Mouse (Mus musculus) v-Abl transformed pro-B cells (cell line): Measurements from ENCODE around the gene 2410004B18Rik.

Experiments used
- in situ Hi-C, 2 experiments: fragments of 400-800 bp; cut with MboI; formaldehyde crosslinking; loops; one replicate each; pipeline ENCODE4 v1.15.1; 2025; ENCODE audit not compliant: unreplicated experiment in 2 of 2

The 2410004B18Rik gene

DNA sequence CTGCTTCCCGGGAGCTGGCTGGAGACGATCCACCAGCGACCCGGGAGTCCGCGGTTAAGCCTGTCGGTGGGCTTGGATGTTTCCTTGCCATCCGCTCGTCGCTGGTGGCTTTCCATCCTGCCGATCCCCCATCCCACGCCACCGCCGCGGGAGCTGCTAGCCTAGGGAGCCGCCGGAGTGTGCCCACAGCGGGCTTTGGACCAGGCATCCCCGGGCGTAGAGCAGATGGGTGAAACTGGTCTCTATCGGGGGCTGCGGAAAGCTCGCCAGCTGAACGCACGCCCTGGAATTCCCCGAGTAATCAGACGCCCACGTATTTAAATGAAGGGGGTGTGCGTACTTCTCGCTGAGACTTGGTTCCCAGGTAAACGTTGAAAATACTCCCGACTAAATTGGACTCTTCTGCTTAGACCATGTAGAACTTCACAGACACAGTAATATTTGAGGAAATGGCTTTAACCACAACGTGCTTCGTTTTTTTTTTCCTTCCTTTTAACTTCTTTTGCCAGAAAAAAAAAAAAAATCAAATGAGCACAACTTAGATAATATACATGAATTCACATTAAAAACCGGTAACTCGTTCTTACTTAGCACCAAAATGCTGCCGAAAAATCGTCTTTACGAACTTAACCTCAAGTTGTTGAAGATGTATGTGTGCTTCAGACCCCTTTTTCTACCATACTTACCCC, 13.0 kb upstream of the 2410004B18Rik start:
- in situ Hi-C loops = loop anchor here (5.0 to 25.0 kb wide), 11 partner anchors 350 to 1487 kb away; partner anchors contain the start of genes Prkacb (in 2 of the 2), Rpf1 (in 2 of the 2), Sh3glb1 (in 1 of the 2) and Ssx2ip (in 1 of the 2)

DNA sequence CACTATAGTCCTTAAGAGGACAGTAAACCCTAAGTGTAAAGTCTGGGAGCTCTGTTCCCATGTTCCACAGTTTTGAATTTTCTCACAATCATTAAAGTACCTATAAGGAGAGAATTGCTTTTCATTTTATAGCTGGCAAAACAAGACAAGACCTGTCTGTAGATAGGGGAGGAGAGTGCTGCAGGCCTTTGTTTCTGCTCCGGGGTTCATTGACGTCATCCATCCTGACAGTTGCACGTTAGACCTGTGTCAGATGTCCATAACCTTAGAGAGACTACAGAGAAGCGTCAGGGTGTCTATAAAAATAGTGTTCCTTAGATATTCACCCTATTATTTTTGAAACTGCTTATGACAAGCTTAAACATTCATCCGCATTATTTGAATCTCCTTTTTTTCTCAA, 12.3 kb upstream of the 2410004B18Rik start:
- in situ Hi-C loops = loop anchor here (10.0 to 25.0 kb wide), 5 partner anchors 349 to 889 kb away; partner anchors contain the start of genes Prkacb (in 2 of the 2), Rpf1 (in 1 of the 2) and Ssx2ip (in 1 of the 2)

DNA sequence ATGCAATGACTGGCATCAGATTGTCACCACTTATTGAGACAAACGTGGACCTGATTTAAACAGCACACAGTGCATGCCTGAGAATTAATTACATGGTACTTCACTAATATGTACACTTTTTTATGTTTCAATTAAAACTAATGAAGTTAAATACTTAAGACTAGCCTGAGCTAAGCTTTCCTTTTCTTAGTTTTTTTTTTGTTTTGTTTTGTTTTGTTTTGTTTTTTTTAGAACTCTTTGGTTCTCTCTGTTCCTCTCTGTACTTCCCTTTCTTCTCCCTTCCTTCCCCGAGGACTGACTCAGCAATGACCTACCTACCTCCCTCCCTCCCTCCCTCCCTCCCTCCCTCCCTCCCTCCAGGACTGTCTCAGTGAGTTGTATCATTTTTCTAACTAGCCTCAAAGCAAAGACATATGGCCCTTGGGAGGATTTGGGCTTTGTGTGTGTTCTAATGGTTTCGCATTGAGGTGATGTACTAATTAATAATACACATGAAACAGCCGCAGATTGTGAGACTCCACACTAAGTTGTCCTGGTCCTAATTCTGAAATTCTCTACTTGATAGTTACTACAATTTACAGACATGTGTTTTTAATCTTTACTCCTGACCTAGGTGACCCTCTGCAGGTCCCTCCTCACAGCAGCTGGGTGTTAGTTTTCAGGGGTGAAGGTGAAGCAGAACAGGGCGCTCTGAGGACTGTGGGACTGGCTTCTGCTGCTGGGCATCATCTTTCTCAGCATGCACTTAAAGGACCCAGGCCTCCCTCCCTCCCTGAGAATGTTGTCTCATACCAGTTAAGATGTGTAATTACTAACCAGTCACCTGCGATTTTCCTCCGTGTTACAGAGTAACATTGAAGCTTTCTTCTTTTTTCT, 8.1 kb upstream of the 2410004B18Rik start:
- in situ Hi-C loops = loop anchor here (10.0 to 25.0 kb wide), 6 partner anchors 345 to 1215 kb away; partner anchors contain the start of genes Prkacb (in 2 of the 2), Rpf1 (in 1 of the 2) and Ssx2ip (in 1 of the 2)

DNA sequence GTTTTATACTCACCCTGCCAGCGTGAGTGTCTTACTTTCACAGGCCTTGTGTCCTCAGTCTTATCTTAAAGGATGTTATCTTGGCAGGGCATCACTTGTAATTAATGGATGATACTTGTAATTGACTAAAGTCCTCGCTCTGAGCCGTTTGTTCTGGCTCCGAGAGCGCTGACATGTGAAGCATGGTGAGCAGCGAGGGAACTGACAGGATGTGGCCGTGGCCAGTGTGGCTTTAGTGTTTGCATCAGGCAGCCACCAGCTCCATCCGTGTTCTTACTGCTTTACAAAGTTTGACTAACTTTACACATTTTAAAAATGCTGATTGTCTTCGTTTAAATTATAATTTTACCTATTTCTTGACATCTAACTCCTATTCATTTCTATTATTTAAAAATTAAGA, 4.0 kb upstream of the 2410004B18Rik start:
- in situ Hi-C loops = loop anchor here (10.0 to 25.0 kb wide), 3 partner anchors 478 to 1219 kb away; partner anchors contain the start of genes Rpf1 (in 1 of the 2) and Ssx2ip (in 1 of the 2)

DNA sequence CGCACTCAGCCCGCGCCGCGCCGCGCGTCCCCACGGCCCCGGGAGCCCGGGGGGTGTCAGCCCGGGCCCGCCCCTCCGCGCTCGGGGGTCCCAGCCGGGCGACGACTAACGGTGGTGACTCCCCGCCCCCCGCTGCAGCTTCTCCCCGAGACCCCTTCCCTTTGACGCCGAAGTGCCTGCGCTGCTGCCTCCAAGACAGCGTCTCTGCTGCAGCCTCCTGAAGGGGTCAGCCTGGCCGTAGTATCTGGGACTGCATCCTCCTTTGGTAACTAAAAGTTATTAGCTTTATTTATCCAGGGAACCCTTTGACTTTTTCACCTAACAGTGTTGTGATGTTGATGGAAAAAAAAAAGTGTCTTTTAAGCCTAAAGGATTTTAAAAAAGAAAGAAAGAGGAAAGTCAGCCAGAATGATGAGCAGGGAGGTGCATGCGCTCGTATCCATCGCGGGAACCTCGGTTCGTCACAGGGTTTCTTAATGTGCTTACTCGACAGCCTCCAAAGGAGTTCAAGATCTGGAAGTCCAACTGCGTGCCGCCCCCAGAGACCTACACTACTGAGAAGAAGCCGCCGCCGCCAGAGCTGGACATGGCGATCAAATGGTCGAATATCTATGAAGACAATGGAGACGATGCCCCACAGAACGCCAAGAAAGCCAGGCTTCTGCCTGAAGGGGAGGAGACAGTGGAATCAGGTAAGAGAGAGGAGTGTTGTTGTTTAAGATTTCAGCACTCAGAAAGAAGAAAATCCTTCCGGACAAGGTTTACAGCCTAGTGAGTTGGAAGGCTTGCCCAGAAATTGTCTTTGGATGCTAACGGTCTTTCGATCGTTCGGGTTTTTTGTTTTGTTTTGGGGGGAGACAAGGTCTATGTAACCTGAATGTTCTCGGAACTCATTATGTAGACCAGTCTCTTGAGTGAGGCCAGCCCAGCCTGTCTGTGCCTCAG, 863 bp downstream of the 2410004B18Rik start:
- in situ Hi-C loops = loop anchor here (5.0 to 25.0 kb wide), 4 partner anchors 239 to 1224 kb away; partner anchors contain the start of genes Rpf1 (in 1 of the 2) and Ssx2ip (in 1 of the 2)

DNA sequence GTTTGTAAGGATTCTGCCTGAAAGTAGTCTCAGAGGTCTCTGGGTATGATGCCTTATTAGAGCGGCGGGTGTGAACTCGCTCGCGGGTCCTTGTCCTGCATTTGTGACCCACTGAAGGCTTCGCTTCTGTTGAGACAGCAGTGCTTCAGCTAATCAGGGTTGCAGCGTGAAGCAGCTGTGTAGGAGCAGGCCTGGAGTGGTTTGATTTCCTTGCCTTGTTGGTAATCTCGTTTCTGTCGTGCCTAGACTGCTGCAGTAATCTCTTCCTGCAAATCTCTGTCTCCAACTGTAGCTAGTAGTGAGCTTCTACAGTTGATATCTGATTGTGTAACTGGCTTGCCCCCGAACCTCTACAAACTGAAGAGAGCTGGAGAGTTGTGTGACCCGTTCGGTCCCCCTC, 1.6 kb downstream of the 2410004B18Rik start:
- in situ Hi-C loops = loop anchor here (5.0 to 25.0 kb wide), 4 partner anchors 238 to 1225 kb away; partner anchors contain the start of genes Rpf1 (in 1 of the 2) and Ssx2ip (in 1 of the 2)

DNA sequence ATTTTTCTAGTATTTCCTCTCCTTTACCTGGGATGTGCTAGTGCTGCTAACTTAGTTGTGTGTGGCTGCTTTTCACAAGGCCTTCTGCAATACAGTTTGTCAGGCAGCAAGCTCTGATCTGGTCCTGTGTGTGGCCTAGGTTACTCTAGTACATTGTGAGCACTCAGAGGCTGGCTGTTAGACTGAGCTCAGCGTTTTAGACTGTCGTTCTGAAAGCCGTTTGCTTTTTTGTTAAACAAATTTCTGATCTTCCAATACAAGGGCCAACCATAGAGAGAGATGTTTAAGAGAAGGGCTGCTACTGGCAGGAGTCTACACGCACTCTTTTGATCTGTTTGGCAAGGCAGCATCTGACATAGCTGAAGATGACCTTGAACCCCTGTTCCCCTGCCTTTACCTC, 2.2 kb downstream of the 2410004B18Rik start:
- in situ Hi-C loops = loop anchor here (5.0 to 25.0 kb wide), 6 partner anchors 117 to 1225 kb away; partner anchors contain the start of genes Rpf1 (in 1 of the 2) and Ssx2ip (in 1 of the 2)

DNA sequence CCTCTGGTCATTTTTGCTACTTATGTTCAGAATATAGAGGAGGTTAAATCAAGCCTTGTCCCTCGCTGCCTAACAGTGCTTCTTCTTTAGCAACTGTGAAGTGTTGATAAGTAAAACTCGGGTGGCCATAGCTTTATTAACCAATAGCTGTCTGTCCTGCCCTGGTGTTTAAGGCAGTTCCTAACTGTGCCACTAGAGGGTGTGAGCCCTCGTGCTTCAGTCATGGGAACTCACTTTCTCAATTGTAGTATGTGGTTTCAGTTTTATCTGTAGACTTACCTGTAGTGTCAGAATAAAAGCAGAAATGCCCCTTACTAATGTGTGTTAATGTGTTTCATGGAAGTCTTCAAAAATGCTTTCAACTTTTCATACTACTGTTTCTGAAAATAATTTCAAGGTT, 4.2 kb downstream of the 2410004B18Rik start:
- in situ Hi-C loops = loop anchor here (5.0 to 25.0 kb wide), 4 partner anchors 115 to 570 kb away; partner anchors contain the start of genes Rpf1 (in 1 of the 2) and Ssx2ip (in 1 of the 2)

DNA sequence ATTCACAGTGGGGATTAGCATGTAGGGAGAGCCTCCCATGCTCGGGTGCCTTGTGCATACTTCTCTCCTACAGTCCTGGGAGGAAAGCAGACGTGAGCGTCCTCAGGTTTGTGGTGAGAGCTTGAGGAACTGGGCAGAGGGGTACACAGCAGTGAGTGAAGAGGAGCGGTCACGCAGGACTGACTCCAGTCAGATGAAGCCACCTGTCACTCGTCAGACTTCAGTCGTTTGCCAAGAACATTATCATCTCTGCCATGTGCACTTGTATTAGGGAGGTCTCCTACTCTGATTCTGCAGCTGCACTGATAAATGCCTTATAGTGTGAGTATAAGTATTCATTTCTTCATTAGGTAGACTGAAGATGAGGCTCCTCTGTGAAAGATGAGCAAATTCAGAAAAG, 6.5 kb downstream of the 2410004B18Rik start:
- in situ Hi-C loops = loop anchor here (5.0 to 25.0 kb wide), 4 partner anchors 113 to 568 kb away; partner anchors contain the start of genes Rpf1 (in 1 of the 2) and Ssx2ip (in 1 of the 2)

DNA sequence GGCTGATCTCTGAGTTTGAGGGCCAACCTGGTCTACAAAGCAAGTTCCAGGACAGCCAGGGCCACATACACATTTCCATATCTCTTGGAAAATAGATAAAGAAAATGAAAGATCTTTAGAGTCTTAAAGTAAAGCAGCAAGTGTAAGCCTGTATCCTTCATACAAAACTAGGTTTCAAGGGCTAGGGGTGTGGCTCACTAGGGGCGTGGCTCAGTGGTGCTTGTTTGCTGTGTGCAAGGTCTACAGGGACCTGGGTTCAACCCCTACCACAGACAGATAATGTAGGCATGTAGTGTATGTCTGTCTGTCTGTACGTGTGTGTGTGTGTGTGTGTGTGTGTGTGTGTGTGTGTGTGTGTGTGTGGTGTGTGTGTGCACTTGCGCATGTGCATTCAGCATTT, 8.1 kb downstream of the 2410004B18Rik start:
- in situ Hi-C loops = loop anchor here (5.0 to 25.0 kb wide), 6 partner anchors 41 to 566 kb away; partner anchors contain the start of genes Rpf1 (in 1 of the 2), Ssx2ip (in 1 of the 2) and Syde2 (in 1 of the 2)

DNA sequence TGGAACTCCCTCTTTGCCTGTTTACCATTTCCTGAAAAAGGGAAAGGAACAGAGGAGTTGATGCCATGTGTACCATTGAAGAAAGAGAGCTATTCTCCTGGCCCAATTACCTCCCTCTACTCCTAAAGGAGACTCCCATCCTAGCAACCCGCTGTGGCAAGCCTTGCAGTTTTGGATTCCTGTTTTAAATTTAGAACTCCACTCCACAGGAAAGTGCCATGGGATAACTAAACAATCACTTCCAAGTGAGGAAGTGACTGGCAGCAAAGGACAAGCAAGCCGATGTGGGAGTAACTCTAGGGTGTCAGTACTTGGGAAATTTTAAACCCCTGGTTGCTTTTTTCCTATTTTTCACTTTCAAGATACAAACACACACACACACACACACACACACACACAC, 8.8 kb downstream of the 2410004B18Rik start:
- in situ Hi-C loops = loop anchor here (5.0 to 25.0 kb wide), 6 partner anchors 41 to 566 kb away; partner anchors contain the start of genes Rpf1 (in 1 of the 2), Ssx2ip (in 1 of the 2) and Syde2 (in 1 of the 2)

DNA sequence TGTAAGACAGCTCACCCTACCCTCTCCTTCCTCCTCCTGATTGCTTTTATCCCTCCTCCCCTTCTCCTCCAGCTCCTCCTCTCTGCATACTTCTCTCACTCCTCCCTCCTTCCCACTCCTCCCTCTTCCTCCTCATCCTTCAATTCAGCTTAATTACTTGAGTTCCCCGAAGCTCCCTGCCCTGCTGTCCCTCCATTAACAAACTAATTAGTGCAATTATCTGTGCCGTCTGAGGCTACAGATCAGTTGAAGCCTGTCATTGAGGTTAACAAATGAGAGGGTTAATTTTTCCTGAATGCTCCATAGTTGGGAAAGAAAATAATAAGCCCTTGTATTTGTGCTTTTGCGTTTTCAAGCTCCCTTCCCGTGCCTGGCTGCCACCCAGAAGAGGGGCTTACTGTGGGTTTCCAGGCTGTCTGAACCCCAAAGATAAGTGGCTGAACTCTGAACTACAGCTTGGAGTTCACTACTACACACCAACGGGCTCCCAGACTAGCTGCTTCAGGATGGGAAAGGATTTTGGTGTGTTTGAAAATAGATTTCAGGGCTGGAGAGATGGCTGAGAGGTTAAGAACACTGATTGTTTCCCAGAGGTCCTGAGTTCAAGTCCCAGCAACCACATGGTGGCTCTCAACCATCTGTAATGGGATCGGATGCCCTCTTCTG, 9.9 kb downstream of the 2410004B18Rik start:
- in situ Hi-C loops = loop anchor here (5.0 to 25.0 kb wide), 6 partner anchors 40 to 565 kb away; partner anchors contain the start of genes Rpf1 (in 1 of the 2), Ssx2ip (in 1 of the 2) and Syde2 (in 1 of the 2)

DNA sequence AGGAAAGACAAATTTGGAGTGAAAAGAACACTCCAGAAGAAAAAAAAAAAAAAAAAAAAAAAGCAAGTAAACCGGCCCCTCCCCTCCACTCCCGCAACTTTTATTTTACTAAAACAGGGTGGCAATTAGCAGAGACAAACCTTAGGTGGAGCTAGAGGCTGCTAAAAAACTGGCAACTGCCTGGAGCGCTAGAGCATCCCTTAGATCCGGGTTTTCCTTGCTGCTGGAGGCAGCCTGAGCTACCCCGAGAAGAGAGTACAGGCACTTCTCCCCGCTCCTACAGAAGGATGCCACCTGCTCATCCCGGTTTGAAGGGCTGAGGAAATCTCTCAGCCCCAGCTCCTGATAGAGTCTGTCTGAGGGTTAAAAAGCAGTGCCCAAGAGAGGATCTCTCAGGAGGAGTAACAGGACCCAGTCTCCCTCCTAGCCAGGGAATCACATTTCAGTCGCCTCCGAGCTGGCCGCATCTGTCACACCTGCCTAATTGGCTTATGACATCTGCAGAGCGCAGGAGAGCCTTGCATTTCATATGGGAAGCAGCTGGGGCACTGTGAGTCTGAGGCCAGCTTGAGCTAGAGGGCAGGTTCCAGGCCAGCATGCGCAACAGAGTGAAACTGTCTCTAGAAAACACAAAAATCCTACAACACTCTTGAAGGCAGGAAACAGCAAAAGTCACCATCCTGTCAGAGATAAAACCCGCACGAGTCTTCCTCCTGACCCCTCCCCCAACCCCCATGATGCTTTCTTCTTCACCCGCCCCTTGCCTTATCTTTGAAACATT, 12.4 kb downstream of the 2410004B18Rik start:
- in situ Hi-C loops = no loop called here

DNA sequence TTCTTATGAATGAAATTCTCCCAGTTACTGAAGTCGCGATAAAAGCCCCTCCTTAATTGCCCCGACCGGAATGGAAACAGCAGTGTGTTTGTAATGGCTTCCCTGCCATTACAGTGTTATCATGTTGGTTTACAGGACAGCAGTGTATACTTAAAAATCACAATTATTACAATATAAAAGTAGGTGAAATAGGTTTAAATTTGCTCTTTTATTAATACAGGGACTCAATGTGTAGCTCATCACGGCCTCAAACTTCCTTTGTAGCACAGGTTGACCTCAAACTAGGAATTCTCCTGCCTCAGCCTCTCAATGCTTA, 13.0 kb downstream of the 2410004B18Rik start:
- in situ Hi-C loops = no loop called here

DNA sequence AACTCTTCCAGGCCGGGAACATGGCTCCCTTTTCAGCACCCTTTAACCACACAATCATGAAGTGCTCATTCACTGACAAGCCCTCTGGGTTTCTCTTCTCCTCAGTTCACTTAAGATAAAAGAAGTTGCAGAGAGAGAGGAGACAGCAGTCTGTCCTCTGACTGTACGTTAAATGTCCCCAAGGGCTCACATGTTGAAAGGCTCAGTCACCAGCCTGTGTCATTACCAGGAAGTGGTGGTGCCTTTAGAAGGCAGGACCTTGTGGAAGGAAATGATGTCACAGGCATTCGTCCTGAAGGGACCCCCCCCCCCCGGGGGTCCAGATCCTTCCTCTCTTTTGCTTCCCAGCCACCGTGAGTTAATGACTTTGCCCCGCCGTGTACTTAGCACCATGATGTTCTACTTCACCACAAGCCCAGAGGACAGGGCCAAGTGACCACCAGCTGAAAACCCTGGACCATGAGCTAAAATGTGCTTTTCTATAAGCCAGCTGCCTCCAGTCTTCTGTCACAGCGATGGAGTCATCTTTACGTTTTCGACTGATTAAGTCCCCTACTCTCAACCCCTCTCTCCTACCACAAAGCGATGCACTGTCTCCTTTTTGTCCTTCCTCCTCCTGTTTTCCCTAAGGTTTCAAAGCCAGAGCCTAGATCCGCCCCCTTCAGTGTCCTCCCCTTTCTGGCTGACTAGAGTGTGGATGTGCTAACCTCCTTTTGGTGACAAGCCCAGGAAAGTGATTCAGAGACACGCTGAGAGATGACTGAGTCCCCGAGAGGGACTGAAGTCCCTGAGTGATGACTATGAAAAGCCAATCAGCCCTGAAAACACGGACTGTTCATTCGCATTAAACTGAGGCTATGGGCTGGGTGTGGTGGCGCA, 13.7 kb downstream of the 2410004B18Rik start:
- in situ Hi-C loops = no loop called here

DNA sequence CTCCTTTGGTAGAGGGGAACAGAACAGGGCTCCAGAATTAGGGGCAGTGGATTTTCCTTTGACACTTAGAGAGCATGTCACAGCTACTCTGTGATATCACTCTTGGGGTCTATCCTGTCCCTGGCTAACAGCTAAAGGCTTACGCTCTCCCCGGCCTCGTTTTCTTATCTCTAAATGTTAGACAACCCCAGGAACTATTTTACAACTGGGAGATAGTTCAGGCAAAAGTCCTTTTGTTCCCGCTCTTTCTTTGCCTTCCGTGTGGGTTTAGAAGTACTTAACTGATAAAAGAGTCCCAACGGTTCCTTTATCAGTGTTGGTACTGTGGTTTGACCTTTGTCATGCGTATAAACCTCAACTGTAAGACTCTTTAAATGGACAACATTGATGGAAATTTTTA, 15.1 kb downstream of the 2410004B18Rik start:
- in situ Hi-C loops = no loop called here

DNA sequence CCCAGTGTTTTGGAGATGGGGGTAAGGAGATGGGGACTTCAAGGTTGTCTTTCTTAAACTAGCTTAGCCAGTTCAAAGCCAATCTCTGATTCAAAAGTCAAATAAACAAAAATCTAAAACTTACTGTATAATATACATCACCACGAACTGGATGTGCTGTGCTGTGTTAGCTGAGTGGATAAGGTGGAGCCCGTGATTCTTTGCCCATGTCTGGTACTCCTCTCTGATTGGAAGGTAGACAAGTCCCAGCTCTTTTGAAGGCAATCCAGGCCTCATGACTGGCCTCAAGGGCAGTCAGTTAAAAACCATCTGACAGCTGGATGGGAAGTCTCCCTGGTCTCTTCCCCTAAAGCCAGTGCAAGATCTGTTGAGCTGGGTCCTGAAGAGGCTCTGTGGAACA, 15.6 kb downstream of the 2410004B18Rik start:
- in situ Hi-C loops = no loop called here
